Mouse (Mus musculus): ENCODE results near the gene Plekhb2. TPM values are rescaled to one million over a fixed set of nuclear protein-coding genes. Genes with fewer than 3 reads are reported as not detected.

Plekhb2 gene
- polyA plus RNA-seq, 1 experiment from 2014 or later: 60.0 TPM

DNA sequence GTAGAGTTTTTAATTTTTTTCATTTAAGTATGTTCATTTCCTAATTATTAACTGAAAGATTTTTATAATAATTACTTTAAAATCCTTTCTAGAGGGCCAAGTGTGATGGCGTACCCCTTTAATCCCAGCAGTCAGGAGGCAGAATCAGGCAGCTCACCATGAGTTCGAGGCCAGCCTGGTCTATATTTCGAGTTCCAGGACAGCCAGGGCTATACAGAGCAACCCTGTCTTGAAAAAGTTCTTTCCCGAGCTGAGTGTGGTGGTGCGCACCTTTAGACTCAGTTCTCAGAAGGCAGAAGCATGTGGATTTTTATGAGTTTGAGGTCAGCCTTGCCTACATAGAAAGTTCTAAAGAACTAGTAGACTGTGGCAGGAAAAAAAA is 17.8 kb downstream of the Plekhb2 start:
- Histone ChIP-seq H3K27ac (ENCODE audit: low read depth, low read length) (no peak overlapping the region), H3K9me3 (replicated peaks; ENCODE audit: control insufficient read depth, low read length) (no peaks in the 10 kb centered on the region), H3K9ac (ENCODE audit: low read length) (no peak overlapping the region), H3K4me2 (ENCODE audit: low read length) (no peak overlapping the region), H3K27me3 (replicated peaks; ENCODE audit: control insufficient read depth, insufficient read depth, low read length) (no peaks in the 10 kb centered on the region), H3K36me3 (ENCODE audit: control insufficient read depth, insufficient read depth, low read length) (peaks cover 74% of the 10 kb centered on the region), H3K4me1 (ENCODE audit: control insufficient read depth, insufficient read depth, low read length) (no peaks in the 10 kb centered on the region), H3K4me3 (ENCODE audit: low read depth, low read length) (no peak overlapping the region)
- DNase-seq (ENCODE audit: low spot score) (no peak), ATAC-seq (peak; percentile 57)
- WGBS: 88% methylated on average over 5 of the region's 5 CpGs

DNA sequence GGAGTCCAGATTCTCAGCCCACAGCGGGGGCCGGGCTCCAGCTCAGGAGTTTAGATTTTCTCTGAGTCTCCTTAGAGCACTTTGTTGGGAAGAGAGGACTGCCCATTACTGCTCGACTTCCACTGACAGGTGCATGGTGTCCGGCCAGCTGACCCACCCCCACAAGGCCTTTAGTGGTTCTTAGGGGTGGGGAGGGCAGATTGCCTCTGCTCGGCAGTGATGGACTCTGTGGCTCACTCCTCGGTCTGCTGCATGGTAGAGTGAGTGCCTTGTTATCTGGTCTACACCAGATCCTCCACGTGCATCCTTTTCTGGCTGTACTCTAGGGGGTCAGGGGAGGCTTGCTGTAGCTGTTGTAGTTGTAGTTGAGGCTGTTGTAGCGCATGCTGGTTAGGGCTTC is 18.6 kb downstream of the Plekhb2 start:
- ATAC-seq: no peak
- no peak for DNase-seq (ENCODE audit: low spot score)
- H3K4me2 ChIP-seq (ENCODE audit: low read length): no peak overlapping the region
- H3K36me3 ChIP-seq (ENCODE audit: control insufficient read depth, insufficient read depth, low read length): peaks cover 70% of the 10 kb centered on the region
- 94% methylated on average over 8 of the region's 8 CpGs for WGBS
- H3K9ac ChIP-seq (ENCODE audit: low read length): no peak overlapping the region
- no peak overlapping the region for H3K4me3 ChIP-seq (ENCODE audit: low read depth, low read length)
- no peak overlapping the region for H3K27ac ChIP-seq (ENCODE audit: low read depth, low read length)
- H3K4me1 ChIP-seq (ENCODE audit: control insufficient read depth, insufficient read depth, low read length): no peaks in the 10 kb centered on the region
- H3K27me3 ChIP-seq (replicated peaks; ENCODE audit: control insufficient read depth, insufficient read depth, low read length): no peaks in the 10 kb centered on the region
- no peaks in the 10 kb centered on the region for H3K9me3 ChIP-seq (replicated peaks; ENCODE audit: control insufficient read depth, low read length)

DNA sequence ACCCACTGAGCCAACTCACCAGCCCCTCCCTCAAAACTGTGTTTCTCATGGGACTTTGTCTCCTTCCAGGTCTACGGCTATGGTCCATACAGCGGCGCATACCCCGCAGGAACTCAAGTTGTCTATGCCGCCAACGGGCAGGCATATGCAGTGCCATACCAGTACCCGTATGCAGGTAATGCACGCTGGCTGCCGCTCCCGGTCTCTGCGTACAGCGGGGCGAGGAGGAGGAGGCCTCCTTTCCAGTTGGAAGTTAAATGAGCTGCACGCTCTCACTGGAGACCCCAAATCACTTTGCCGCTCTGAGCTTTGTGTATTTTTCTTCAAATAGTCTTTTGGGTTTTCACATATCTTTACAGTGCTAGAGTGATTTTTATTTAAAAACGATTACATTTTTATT is 19.5 kb downstream of the Plekhb2 start:
- no peak overlapping the region for H3K9ac ChIP-seq (ENCODE audit: low read length)
- no peaks in the 10 kb centered on the region for H3K9me3 ChIP-seq (replicated peaks; ENCODE audit: control insufficient read depth, low read length)
- WGBS: 96% methylated on average over 16 of the region's 16 CpGs
- H3K27me3 ChIP-seq (replicated peaks; ENCODE audit: control insufficient read depth, insufficient read depth, low read length): no peaks in the 10 kb centered on the region
- H3K4me1 ChIP-seq (ENCODE audit: control insufficient read depth, insufficient read depth, low read length): no peaks in the 10 kb centered on the region
- ATAC-seq (no peak), DNase-seq (ENCODE audit: low spot score) (no peak)
- no peak overlapping the region for H3K4me3 ChIP-seq (ENCODE audit: low read depth, low read length)
- H3K27ac ChIP-seq (ENCODE audit: low read depth, low read length): no peak overlapping the region
- no peak overlapping the region for H3K4me2 ChIP-seq (ENCODE audit: low read length)
- peaks cover 70% of the 10 kb centered on the region for H3K36me3 ChIP-seq (ENCODE audit: control insufficient read depth, insufficient read depth, low read length)

DNA sequence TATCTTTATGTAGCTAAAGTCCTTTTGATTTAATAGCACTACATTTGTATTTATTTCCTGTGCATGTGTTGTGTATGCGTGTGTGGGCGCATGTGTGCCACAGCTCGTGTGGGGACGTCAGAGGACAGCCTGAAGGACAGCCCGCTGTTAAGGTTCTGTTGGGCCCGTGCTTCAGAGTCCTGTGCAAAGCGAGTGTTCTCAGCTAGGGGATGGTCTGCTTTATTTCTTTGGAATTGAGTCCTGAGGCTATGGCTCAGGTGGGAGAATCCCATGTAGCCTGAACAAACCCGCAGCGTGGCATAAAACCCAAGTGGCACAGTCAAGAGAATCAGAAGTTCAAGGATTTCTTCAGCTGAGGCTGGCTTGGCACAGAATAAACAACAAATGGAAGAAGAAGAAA is 21.4 kb downstream of the Plekhb2 start:
- H3K36me3 ChIP-seq (ENCODE audit: control insufficient read depth, insufficient read depth, low read length): peaks cover 63% of the 10 kb centered on the region
- WGBS: 96% methylated on average over 9 of the region's 9 CpGs

DNA sequence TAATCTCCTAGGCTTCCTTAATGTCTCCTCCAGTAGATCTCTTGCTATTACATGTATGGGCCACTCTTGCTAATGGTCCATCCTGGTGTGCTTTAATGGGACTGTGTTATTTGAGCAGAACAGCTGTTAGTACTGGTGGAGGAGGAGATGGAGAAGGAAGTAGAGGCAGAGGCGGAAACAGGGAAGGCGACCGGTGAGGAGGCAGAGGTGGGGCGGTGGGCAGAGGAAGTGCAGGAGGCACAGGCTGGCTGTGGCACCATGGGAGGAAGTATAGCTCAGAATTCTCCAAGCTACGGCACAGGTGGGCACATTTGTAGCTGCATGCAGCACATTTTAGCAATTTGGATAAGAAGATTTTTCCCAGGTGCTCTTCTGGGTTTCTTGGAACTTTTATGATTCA is 23.8 kb downstream of the Plekhb2 start:
- no peak overlapping the region for H3K27ac ChIP-seq (ENCODE audit: low read depth, low read length)
- 94% methylated on average over 5 of the region's 5 CpGs for WGBS
- no peaks in the 10 kb centered on the region for H3K9me3 ChIP-seq (replicated peaks; ENCODE audit: control insufficient read depth, low read length)
- no peak overlapping the region for H3K9ac ChIP-seq (ENCODE audit: low read length)
- no peak overlapping the region for H3K4me2 ChIP-seq (ENCODE audit: low read length)
- H3K4me1 ChIP-seq (ENCODE audit: control insufficient read depth, insufficient read depth, low read length): no peaks in the 10 kb centered on the region
- no peak overlapping the region for H3K4me3 ChIP-seq (ENCODE audit: low read depth, low read length)
- no peaks in the 10 kb centered on the region for H3K27me3 ChIP-seq (replicated peaks; ENCODE audit: control insufficient read depth, insufficient read depth, low read length)
- ATAC-seq: no peak
- peaks cover 73% of the 10 kb centered on the region for H3K36me3 ChIP-seq (ENCODE audit: control insufficient read depth, insufficient read depth, low read length)
- no peak for DNase-seq (ENCODE audit: low spot score)

More for the DNA sequence above, 21.4 kb downstream of the Plekhb2 start:
- H3K27me3 ChIP-seq (replicated peaks; ENCODE audit: control insufficient read depth, insufficient read depth, low read length): no peaks in the 10 kb centered on the region
- no peak for DNase-seq (ENCODE audit: low spot score)
- H3K27ac ChIP-seq (ENCODE audit: low read depth, low read length): no peak overlapping the region
- no peak overlapping the region for H3K4me3 ChIP-seq (ENCODE audit: low read depth, low read length)
- H3K4me1 ChIP-seq (ENCODE audit: control insufficient read depth, insufficient read depth, low read length): no peaks in the 10 kb centered on the region
- no peak overlapping the region for H3K4me2 ChIP-seq (ENCODE audit: low read length)
- no peak overlapping the region for H3K9ac ChIP-seq (ENCODE audit: low read length)
- H3K9me3 ChIP-seq (replicated peaks; ENCODE audit: control insufficient read depth, low read length): no peaks in the 10 kb centered on the region
- ATAC-seq: no peak

DNA sequence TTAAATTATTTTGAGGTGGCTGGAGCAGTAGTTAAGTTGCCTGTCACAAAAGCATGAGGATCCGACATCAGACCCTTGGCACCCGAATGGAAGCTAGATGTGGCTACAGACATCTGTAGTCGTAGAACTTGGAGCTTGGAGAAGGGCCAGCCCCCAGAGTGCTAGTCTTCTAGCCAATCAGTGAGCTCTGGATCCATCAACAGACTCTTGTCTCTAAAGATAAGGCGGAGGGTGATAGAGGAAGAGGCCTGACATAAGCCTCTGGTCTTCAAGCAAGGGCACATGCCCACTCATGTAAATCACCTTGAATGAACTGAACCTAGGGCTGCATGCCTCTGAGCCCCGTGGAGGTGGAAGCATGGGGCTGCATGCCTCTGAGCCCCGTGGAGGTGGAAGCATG is 29.8 kb downstream of the Plekhb2 start:
- Histone ChIP-seq H3K36me3 (ENCODE audit: control insufficient read depth, insufficient read depth, low read length) (peaks cover 32% of the 10 kb centered on the region), H3K27ac (ENCODE audit: low read depth, low read length) (no peak overlapping the region), H3K27me3 (replicated peaks; ENCODE audit: control insufficient read depth, insufficient read depth, low read length) (no peaks in the 10 kb centered on the region), H3K4me3 (ENCODE audit: low read depth, low read length) (no peak overlapping the region), H3K4me2 (ENCODE audit: low read length) (no peak overlapping the region), H3K9ac (ENCODE audit: low read length) (no peak overlapping the region), H3K9me3 (replicated peaks; ENCODE audit: control insufficient read depth, low read length) (no peaks in the 10 kb centered on the region), H3K4me1 (ENCODE audit: control insufficient read depth, insufficient read depth, low read length) (no peaks in the 10 kb centered on the region)
- DNase-seq (ENCODE audit: low spot score) (no peak), ATAC-seq (no peak)
- WGBS: 86% methylated on average over 6 of the region's 6 CpGs

DNA sequence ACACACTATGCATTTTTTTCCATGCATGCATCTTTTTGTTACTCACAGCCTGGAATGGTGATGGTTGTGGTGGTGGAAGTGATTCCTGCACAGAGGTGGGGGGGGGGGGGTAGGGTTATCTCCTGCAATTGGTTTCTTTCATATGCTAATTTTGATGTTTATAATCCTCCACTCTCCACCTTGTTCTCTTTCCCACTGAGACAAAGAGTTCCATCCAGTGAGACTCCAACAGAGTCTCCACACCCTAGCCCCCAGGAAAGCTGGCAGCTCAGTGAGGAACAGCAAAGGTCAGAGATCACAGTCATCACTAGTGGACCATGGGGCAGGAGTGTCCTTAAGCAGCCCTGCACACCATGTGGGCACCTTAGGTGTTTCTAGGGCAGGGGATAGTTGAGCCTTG is 34.0 kb downstream of the Plekhb2 start:
- Histone ChIP-seq H3K36me3 (ENCODE audit: control insufficient read depth, insufficient read depth, low read length) (0 out of 2 replicates have a peak, but pooled peaks cover under 1% of the 10 kb centered on the region), H3K4me3 (ENCODE audit: low read depth, low read length) (no peak overlapping the region), H3K9ac (ENCODE audit: low read length) (no peak overlapping the region), H3K4me2 (ENCODE audit: low read length) (no peak overlapping the region), H3K4me1 (ENCODE audit: control insufficient read depth, insufficient read depth, low read length) (no peaks in the 10 kb centered on the region), H3K27ac (ENCODE audit: low read depth, low read length) (no peak overlapping the region), H3K9me3 (replicated peaks; ENCODE audit: control insufficient read depth, low read length) (no peaks in the 10 kb centered on the region), H3K27me3 (replicated peaks; ENCODE audit: control insufficient read depth, insufficient read depth, low read length) (no peaks in the 10 kb centered on the region)
- ATAC-seq: no peak
- DNase-seq (ENCODE audit: low spot score): no peak

DNA sequence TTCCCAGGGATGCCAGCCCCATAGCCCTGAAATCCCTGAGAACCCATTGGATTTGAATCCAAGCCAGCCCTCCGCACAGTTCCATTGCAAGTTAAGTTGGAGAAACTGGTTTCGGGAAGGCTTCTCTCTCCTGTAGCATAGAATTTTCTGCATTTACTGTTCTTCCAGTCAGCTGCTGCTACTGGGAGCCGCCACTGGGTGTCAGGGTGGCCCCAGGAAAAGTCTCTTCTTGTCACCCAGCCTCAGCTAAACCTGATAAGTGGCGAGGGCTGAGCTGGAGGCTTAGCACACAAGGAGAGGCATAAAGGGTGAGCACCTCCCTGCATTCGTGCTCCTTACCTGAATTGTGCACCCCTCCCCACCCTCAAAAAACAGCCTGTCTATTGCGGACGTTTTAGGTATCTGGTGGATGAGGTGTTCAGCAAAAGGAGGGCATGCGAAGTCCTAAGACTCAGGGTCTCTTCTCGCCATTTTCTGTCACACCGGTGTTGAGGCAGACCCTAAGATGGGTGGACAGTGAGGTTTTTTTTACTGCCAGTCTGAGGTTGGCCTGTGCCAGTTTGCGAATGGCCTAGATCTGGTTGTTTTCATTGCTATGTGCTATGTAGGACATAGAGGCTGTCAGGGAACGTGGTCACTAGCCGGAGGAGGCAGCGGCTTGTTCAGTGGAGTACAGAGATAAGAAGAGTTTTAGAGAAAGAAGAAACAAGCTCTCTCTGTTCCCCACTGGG is 41.9 kb downstream of the Plekhb2 start:
- no peak overlapping the region for H3K4me3 ChIP-seq (ENCODE audit: low read depth, low read length)
- no peak overlapping the region for H3K4me2 ChIP-seq (ENCODE audit: low read length)
- WGBS: 62% methylated on average over 14 of the region's 14 CpGs
- DNase-seq (ENCODE audit: low spot score) (peak; percentile 84), ATAC-seq (peak; percentile 81; the same call in 1 of the 2 replicates)
- H3K27me3 ChIP-seq (replicated peaks; ENCODE audit: control insufficient read depth, insufficient read depth, low read length): no peaks in the 10 kb centered on the region
- H3K4me1 ChIP-seq (ENCODE audit: control insufficient read depth, insufficient read depth, low read length): no peaks in the 10 kb centered on the region
- no peaks in the 10 kb centered on the region for H3K9me3 ChIP-seq (replicated peaks; ENCODE audit: control insufficient read depth, low read length)
- H3K9ac ChIP-seq (ENCODE audit: low read length): no peak overlapping the region
- H3K36me3 ChIP-seq (ENCODE audit: control insufficient read depth, insufficient read depth, low read length): no peaks in the 10 kb centered on the region
- no peak overlapping the region for H3K27ac ChIP-seq (ENCODE audit: low read depth, low read length)

DNA sequence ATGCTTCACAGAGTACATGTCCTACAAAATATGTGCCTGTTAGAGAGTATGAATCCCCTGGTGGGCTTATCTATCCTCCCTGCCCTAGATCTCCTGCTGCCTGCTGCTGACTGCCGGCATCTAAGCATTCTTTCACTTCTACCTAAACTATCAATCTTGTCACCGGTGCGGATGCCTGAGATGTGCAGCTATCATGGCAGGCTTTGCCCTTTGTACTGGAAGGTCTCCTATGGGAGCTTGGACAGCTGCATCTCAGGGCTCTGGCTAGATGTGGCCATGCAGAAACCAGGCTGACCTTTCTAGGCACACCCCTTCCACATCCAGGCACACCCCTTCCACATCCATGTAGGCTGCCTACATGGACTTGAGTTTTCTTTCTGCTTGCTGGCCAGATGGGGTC is 42.7 kb downstream of the Plekhb2 start:
- Histone ChIP-seq H3K27ac (ENCODE audit: low read depth, low read length) (no peak overlapping the region), H3K4me1 (ENCODE audit: control insufficient read depth, insufficient read depth, low read length) (no peaks in the 10 kb centered on the region), H3K4me2 (ENCODE audit: low read length) (no peak overlapping the region), H3K27me3 (replicated peaks; ENCODE audit: control insufficient read depth, insufficient read depth, low read length) (no peaks in the 10 kb centered on the region), H3K9ac (ENCODE audit: low read length) (no peak overlapping the region), H3K4me3 (ENCODE audit: low read depth, low read length) (no peak overlapping the region), H3K36me3 (ENCODE audit: control insufficient read depth, insufficient read depth, low read length) (no peaks in the 10 kb centered on the region), H3K9me3 (replicated peaks; ENCODE audit: control insufficient read depth, low read length) (no peaks in the 10 kb centered on the region)
- ATAC-seq (no peak), DNase-seq (ENCODE audit: low spot score) (no peak)
- WGBS: 87% methylated on average over 3 of the region's 3 CpGs

All from forebrain, embryonic 14.5 days (tissue).